Mouse (Mus musculus): ENCODE data around the gene Tbl1xr1.

Tbl1xr1 gene

DNA sequence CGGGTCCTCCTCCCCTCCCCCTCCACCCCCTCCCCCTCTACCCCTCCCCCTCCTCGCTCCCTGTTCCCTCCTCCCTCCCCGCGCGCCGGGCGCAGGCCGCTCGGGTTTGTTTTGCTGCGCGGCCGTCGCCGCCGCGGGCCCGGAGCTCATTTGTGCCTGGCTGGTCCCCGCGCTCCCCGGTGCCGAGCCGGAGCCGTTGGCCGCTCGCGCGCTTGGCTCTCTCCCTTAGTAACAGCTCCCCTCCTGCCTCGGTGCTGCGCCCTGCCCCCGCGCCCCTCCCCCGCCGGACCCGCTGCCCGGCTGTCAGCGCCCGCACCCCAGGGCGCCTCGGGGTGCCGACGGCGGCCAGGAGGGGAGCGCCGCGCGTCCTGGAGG, at the start of gene Tbl1xr1:
Gene Tbl1xr1, plus strand, starts transcription at position 92 of the 375 bp plus-strand sequence.
- peak; percentile 96 for DNase-seq

DNA sequence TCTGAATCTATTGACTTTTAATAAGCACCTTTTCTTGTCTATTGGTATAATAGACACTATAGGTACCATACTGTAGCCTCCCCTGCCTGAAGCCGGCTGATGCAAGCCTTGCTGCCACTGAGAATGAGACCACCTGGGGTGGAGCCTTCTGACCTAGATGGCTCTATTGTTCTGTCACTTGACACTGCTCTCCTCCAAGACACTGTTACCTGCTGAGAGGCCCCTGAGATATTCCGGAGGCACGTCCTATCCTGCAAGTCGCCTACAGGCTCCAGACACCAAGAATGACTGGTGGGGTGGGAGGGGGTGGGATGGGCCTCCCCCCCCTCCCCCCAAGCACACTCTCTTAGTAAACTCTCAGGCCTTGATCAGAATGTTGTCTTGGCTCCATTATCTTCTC, 38.4 kb upstream of the Tbl1xr1 start:
- DNase-seq = no peak

GRCm38 (mm10) chr3:22039036-22039795, 37.2 kb upstream of the Tbl1xr1 start:
- DNase-seq = no peak

DNA sequence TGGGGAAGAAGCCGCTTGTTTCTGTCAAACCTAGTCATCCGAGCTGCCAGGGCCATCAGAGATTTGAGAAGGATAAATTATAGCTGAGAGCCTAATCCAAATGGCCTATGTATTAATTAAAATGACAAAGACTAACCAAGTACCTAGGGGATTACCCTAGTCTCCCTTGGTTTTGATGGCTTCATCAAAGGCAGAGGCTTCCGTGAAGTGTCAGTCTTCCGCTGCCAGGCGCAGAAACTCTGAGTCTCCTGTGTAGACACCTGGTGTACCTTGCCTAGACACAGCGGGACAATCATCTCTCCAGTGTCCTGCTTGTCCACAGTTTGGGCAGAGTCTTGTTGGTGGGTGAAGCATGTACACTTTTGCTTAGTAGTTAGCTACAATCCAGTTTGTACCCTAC, 35.8 kb upstream of the Tbl1xr1 start:
- no peak for DNase-seq

DNA sequence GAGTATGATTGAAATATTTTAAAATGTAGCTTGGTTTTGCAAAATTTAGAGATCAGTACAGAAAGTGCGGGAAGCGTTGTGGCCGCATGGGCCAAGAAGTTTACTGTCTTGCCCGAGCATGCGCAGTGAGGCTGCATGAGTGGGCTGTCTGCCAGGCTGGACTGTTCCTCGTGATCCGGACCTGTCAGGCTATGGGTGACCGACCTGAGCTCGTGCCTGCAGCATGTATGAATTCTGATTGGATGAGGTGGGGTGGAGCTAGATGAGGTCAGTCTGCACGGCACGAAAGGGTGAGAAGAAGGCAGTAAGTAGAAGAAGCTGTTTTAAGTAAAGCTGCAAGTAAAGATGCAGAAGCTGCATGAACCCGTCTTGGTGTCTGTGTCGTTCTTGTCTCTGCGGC, 29.2 kb upstream of the Tbl1xr1 start:
- peak; percentile 85 for DNase-seq

DNA sequence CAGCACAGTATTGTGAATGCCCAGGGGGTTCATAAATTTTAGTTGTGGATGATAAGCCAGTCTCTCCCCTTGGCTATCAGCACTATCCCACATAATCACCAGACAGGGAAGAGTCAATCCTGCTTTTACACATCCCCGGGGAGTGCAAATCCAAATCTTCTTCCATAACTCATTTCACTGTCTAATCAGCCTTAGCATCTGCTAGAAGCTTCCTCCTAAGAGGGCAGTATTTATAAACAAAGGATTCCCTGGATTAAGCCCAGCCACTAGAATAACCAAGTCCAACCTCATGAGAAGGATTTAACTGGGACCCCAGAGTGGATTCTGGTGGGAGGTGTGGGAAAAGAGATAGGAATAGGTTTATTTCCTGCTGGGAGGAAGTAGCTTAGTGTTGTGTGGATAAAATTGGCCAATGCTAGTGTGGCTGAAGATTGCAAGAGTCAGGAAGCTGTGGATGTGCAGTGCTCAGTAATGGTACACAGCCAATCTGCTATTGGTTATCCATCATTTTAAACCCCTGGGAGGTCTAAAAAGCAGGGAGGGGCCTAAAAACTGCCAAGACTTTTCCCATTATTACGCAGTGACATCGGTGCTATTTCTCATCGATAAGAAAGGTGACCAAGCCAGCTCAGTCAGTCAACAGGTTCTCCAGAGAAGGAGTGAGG, 19.7 kb upstream of the Tbl1xr1 start:
- no peak for DNase-seq

- no peak for DNase-seq
Measured at GRCm38 (mm10) chr3:22058206-22058804, 18.1 kb upstream of the Tbl1xr1 start.

GRCm38 (mm10) chr3:22061163-22061562, 15.3 kb upstream of the Tbl1xr1 start:
- DNase-seq = no peak

DNA sequence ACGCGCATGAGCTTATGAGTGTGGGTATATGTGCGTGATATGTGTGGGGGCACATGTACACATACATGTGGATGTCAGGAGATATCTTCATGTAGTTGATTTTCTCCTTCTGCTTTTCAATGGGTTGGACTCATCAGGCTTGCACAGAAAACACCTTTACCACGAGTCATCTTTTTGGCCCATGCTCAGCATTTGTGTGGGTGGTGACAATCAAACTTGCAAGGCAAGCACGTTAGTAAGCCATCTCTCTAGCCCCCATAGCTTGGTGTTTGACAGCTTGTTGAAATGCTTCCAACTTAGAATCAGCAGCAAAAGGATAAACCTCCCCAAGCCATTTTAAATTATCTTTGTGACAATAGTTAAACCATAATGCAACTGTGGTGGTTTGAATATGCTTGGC, 7.8 kb upstream of the Tbl1xr1 start:
- no peak for DNase-seq

- DNase-seq = no peak
Measured at GRCm38 (mm10) chr3:22073916-22074315, 2.5 kb upstream of the Tbl1xr1 start.

GRCm38 (mm10) chr3:22074591-22075294, 1.7 kb upstream of the Tbl1xr1 start:
- DNase-seq = peak; percentile 77

GRCm38 (mm10) chr3:22075517-22075886, 950 bp upstream of the Tbl1xr1 start:
- no peak for DNase-seq

DNA sequence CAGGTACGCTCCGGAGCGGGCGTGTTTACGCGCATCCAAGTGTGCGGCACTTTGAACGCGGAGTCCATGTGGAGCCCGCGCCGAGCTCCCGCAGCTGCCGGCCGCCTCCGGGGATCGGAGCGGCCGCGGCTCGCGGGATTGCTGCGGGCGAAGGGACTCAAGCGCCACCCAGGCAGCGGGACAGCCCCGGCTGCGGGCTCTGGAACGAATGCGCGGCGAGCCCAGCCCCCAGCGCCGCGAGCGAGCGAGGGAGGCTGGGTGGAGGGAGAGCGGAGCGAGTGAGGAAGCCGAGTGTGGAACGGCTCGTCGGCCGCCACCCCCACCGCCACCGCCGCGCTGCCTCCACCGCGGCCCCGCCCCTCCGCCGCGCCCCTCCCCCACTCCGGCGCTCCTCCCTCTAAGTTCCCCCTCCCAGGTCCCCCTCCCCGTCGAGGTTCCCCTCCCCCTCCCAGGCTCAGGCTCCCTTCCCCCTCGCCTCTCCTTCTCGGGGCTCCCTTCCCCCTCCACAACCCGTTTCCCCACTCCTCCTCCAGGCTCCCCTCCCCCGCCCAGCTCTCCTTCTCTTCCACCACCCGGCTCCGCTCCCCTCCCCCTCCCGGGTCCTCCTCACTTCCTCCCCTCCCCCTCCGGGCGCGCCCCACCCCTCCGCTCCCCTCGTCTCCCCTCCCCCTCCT, 428 bp upstream of the Tbl1xr1 start:
- DNase-seq = peak; percentile 88

- DNase-seq = peak; percentile 40
Measured at GRCm38 (mm10) chr3:22076936-22077656, 644 bp downstream of the Tbl1xr1 start.

- DNase-seq = peak; percentile 60
Measured at GRCm38 (mm10) chr3:22077657-22078475, 1.4 kb downstream of the Tbl1xr1 start.

DNA sequence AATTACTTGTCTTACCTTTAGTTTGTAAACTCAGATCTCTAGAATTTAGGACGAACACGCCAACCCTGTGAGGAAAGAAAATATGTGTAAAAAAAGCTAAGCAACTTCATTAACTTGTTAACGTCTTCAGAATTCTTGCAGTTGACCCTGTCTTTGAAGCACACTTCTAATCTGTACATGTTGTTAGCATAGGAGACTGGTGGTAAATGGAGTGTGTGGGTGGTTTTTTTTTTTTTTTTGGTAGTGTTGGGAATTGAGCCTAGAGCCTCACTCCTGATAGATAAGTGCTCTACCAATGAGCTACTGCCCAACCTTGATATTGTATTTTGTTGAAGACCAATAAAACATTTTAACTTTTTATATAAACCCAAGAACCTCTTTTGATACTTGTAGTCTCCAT, 2.1 kb downstream of the Tbl1xr1 start:
- DNase-seq = no peak

GRCm38 (mm10) chr3:22081869-22082268, 5.4 kb downstream of the Tbl1xr1 start:
- DNase-seq = no peak

DNA sequence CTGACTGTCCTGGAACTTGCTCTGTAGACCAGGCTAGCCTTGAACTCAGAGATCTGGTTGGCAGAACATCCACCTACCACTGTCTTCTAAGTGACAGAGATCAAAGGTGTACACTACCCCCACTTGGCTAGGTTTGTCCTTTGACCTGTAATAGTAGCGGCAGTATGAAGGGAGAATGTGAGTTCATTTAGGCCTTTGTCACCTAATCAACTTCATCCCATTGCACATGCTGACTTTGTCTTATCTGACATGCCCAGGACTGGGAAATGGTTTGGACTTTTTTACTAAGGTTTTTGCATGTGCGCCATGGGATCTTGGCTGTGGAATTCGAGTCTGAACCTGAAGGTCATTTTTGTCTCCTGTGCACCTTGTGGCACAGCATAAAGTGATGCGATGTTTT, 6.4 kb downstream of the Tbl1xr1 start:
- peak; percentile 38 for DNase-seq

- DNase-seq = peak; percentile 77
Measured at GRCm38 (mm10) chr3:22084222-22084996, 8.0 kb downstream of the Tbl1xr1 start.

DNA sequence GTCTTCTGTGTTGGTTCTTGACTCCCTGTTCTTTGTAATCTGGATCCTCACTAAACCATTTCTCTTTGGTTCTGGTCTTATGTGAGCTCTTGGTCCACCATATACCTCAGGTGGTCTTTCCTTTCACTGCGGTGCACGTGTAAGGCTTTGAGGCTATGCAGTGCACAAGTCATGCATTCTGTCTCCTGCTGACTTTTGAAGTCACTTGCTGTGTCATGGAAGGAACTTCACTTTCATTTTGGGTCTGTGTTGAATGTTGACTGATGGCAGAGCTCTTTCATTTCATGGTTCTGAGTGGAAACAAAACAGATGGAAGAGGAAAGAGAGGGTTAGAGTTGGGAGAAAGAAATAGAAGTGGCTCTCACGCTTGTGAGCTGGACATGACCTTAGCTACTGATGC, 13.4 kb downstream of the Tbl1xr1 start:
- DNase-seq = no peak

Measured in kidney, adult 9 months (tissue).